Mouse (Mus musculus) left cerebral cortex, adult 6 months (tissue): Measurements from ENCODE around the gene Trp53inp2. TPM values are rescaled to one million over a fixed set of nuclear protein-coding genes. Genes with fewer than 3 reads are reported as not detected.

Source experiments
- long read RNA-seq, 2 experiments: library from polyadenylated mRNA; unstranded; transcript quantifications; one replicate each; pipeline ENCODE4 v2.0.0; 2019 to 2020
- polyA plus RNA-seq: library from polyadenylated mRNA; unstranded; fragments of <200 nt; fragmentation: Nextera tagmentation; gene quantifications from 2 replicates; pipeline ENCODE4 v1.2.3, GENCODE M21; 2021

Gene Trp53inp2
- polyA plus RNA-seq = 92.2 and 146 TPM in 2 replicates
- long read RNA-seq, experiment 1, transcript Trp53inp2-201 (4 exons, 3,979 nt) = major isoform, 81 of 263 reads
- long read RNA-seq, experiment 1, partial matches to known transcripts = 154 of 263 reads
- long read RNA-seq, experiment 1, other reads (novel, unspliced or antisense) = 24 of 263 reads
- long read RNA-seq, experiment 2, partial matches to known transcripts = 0 of 52 reads
- long read RNA-seq, experiment 2, other reads (novel, unspliced or antisense) = 48 of 52 reads

GRCm38 (mm10) chr2:155380261-155381059 lies at the start of gene Trp53inp2:
TSS of gene Trp53inp2 (plus strand) at chr2:155381059.

GRCm38 (mm10) chr2:155356971-155357591 lies 23.8 kb upstream of the Trp53inp2 start, which contains the start of gene Pigu:
TSS of gene Pigu (minus strand) at chr2:155357430.

Other genes with a start within 250 kb of the Trp53inp2 start
- 11.7 and 19.2 TPM in 2 replicates for gene Itch, start 247.6 kb upstream of the Trp53inp2 start, polyA plus RNA-seq
- gene Dynlrb1, start 144.5 kb upstream of the Trp53inp2 start, polyA plus RNA-seq = 655 and 761 TPM in 2 replicates
- 797 and 996 TPM in 2 replicates for gene Map1lc3a, start 104.8 kb upstream of the Trp53inp2 start, polyA plus RNA-seq
- gene Pigu, start 23.6 kb upstream of the Trp53inp2 start, polyA plus RNA-seq = 14.4 and 20.9 TPM in 2 replicates
- gene Ncoa6, start 92.8 kb downstream of the Trp53inp2 start, polyA plus RNA-seq = 6.6 and 9.1 TPM in 2 replicates
- 31.3 and 38.5 TPM in 2 replicates for gene Acss2, start 136.9 kb downstream of the Trp53inp2 start, polyA plus RNA-seq
- 88.0 and 100 TPM in 2 replicates for gene Ggt7, start 137.2 kb downstream of the Trp53inp2 start, polyA plus RNA-seq
- gene Gss, start 211.8 kb downstream of the Trp53inp2 start, polyA plus RNA-seq = 13.1 and 14.4 TPM in 2 replicates
- gene Myh7b, start 230.2 kb downstream of the Trp53inp2 start, polyA plus RNA-seq = 2.5 and 2.8 TPM in 2 replicates